Mouse (Mus musculus) cerebellum, adult 9-10 months (tissue): ENCODE measurements around the gene Abcd1.

Experiments used
- DNase-seq: peaks from one replicate; pipeline ENCODE4 v3.0.0; 2022

The Abcd1 gene

DNA sequence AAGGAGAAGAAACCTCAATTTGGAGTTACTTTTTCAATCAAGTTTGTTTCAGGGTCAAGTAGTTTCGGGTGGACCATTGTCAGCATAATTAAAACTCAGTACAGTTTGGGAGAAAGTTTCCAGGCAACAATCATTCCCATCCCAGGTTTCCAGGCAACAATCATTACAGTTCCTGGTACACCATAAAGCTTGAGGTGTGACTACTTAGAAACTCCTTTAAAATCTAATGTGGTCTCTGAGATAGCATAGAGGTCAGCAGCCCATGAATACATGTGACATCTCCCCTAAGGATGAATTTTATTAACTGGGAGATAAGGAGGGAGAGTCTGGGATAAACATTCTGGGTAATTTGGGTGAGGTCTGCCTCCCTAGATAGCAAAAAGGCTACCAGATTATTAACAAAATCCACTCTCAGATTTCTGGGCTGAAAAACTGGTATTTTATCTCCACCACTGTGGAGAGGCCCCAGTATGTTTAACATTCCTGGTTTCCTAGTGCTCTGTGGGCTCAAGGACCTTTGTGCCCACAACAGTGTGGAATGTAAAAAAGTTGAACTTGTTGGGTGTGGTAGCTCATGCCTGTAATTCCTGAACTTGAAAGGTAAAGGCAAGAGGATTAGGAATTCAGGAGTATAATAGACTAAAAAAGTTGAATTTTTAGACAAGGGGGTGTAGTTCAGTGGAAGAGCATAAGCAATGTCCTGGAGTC is 28.5 kb downstream of the Abcd1 start:
- DNase-seq: no peak

DNA sequence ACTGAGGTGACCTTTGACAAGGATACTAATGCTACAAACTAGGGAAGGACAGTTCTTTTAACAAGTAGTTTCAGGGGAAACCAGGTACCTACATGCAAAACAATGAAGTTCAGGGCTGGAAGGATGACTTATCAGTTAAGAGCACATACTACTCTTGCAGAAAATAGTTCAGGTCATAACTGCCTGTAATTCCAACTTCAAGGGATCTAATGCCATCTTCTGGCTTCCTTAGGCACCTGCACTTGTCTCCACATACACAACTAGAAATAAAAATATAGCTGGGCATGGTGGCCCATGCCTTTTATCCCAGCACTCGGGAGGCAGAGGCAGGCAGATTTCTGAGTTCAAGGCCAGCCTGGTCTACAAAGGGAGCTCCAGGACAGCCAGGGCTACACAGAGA is 32.6 kb downstream of the Abcd1 start:
- no peak for DNase-seq

DNA sequence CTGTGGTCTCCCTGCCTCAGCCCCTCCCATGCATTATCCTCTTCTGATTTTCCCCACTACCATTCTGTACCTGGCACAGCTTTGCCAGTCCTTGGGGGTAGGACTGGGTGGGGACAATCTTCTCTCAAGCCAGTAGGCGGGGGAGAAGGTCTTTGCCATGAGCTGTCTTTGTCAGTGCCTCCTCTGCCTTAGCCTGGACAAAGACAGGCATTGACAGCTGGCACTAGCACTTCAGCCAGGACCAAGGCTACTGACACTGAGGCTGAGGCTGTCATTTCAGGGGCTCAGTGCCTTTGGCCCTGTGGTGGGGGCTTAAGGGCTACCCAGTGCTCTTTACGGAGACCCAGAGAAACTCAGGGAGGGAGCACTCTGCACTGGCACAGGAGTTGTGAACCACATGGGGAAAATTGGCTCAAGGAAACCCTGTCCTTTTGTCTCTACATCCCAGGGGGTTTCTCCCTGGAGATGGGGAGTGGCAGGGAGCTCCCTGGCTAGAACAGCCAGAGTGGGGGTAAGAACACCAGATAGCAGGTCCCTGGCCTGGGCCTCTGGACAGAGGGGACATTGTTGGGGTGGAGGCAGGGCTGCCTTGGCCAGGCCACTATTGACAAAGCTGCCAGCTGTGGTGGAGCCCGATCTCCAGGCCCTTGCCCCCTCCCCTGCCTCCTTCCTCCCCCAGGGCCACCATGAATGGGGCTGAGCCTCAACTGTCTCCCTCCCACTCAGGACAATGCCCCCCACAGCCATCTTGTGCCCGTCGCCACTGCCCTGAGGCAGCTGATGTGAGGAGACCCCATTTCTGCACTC is 40.1 kb downstream of the Abcd1 start, which contains the start of gene Plxnb3:
Gene Plxnb3, plus strand, starts transcription at position 757 of the 807 bp plus-strand sequence.
- no peak for DNase-seq

DNA sequence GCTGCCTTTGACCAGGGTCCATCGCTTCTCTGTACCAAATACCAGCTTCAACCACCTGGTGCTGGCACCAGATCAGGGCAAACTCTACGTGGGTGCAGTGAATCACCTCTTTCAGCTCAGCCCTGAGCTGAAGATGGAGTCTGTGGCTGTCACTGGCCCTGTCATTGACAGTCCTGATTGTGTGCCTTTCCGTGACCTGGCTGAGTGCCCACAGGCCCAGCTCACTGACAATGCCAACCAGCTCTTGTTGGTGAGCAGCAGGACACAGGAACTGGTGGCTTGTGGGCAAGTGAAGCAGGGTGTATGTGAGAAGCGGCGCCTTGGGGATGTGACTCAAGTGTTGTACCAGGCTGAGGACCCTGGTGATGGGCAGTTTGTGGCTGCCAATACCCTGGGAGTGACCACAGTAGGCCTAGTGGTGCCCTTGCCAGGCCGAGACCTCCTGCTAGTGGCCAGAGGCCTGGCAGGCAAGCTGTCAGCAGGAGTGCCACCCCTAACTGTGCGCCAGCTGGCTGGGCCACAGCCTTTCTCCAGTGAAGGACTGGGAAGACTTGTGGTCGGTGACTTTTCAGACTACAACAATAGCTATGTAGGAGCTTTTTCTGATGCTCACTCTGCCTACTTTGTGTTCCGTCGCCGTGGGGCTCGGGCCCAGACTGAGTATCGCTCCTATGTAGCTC is 42.4 kb downstream of the Abcd1 start:
- peak; percentile 69 for DNase-seq

DNA sequence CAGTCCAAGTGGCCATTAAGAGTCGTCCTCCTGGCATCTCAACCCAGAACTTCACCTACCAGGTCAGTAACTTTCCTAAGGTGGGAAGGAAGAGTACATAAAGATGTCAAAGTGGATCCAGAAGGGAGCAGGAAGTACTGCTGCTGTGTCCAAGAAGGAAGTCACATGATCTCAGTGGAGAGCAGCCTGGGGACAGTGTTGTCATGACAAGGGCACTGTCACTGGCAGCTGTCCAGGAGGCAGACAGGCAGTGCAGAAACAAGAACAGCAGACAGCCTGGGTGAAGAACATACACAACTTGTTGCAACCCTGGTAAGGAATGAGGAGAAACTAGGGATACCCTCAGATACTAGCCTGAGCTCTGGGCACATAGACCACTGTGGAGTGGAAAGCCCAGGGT is 48.9 kb downstream of the Abcd1 start:
- DNase-seq: no peak

DNA sequence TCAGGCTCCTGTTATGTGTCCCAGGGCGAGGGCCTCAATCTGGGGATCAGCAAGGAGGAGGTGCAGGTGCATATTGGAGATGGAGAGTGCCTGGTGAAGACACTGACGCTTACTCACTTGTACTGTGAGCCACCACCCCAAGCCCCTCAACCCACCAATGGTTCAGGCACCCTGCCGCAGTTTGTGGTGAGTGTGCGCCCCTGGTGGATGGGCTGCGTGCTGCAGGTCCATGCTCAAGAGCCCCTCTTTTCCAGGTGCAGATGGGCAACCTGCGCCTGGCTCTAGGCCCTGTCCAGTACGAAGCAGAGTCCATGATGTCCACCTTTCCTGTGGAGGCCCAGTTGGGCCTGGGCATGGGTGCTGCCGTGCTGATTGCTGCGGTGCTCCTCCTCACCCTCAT is 50.9 kb downstream of the Abcd1 start:
- DNase-seq: no peak

DNA sequence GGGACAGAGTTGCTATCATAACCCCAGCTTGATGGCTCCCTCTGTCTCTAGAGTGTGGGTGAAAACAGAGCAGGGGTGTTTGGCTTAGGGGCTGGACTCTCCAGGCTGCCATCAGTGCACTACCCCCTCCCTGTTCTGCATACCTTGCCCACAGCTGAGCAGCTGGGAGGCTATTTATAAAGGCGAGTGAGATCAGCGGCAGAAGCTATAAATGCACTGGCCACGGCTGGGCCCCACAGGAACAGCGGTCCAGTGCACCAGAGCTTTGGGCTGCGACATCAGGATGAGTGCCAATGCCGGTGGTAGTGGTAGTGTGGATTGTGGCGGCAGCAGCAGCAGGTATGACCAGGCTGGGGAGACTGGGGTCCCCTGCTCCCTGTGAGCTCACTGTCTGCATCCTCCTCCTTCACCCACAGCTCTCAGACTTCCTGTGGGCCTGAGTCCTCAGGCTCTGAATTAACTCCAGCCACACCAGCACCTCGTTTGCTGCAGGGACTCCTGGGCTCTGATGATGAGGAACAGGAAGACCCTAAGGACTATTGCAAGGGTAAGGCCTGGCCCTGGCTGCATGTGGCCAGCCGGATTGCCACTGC is 57.9 kb downstream of the Abcd1 start, which contains the start of gene Srpk3:
Gene Srpk3, plus strand, starts transcription at position 238 of the 593 bp plus-strand sequence.
- no peak for DNase-seq

DNA sequence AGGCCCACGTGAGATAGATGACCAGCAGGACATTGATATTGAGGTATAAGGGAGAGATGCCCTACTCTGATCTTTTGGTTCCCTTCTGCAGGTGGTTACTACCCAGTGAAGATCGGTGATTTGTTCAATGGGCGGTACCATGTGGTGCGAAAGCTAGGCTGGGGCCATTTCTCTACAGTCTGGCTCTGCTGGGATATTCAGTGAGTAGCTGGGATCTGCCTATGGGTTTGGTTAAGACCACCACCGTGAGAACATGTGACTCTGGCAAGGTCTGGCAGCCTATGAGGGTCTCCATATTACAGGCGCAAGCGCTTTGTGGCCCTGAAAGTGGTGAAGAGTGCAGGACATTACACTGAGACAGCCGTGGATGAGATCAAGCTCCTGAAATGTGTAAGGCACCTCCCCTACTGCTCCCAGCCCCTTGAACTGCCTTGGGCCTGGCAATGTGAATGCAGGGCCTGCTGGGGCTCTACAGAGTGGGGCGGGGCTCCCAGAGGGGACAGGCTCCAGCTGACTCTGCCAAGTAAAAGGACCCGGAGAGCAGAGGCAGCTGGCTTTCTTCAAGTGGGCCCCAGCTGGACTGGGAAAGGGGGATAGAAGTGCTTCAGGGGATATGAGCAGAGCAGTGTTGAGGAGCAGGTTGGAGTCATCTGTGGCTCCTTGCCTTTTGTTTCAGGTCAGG is 58.5 kb downstream of the Abcd1 start:
- DNase-seq: no peak

DNA sequence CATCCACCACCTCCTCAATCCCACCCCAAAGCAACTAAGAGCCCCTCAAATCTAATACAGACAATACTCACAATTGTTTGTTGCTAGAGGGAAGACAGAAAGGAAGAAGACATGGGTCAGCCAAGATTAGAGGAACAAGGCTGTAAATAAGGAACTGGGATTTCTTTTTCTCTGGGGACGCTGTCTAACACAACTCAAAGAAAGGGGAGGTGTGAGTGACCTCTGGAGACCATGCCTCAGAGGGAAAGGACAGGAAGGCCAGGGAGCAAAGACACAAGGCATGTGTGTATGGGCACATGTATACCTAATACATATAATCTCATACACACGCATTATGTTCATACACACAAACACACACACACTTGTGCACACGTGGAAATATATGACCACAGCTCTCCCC is 65.8 kb downstream of the Abcd1 start:
- no peak for DNase-seq

DNA sequence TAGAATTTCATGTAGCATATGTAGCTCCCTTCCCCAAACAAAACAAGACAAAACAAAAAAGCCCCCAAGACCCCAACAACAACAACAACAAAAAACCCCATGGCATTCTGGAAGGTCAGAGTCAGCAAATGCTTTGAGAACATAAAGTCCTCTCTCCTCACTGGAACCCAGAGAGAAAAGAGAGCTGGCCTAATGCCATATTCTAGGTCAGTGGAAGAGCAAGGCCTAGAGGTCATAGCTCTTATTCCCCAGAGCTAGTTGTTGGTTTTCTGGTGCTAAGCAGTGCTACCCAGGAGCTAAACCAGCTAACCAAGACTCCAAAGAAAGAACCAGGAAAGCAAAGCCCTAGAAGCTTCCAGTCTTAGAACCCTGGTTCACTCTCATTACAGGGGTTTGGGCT is 69.3 kb downstream of the Abcd1 start:
- no peak for DNase-seq

DNA sequence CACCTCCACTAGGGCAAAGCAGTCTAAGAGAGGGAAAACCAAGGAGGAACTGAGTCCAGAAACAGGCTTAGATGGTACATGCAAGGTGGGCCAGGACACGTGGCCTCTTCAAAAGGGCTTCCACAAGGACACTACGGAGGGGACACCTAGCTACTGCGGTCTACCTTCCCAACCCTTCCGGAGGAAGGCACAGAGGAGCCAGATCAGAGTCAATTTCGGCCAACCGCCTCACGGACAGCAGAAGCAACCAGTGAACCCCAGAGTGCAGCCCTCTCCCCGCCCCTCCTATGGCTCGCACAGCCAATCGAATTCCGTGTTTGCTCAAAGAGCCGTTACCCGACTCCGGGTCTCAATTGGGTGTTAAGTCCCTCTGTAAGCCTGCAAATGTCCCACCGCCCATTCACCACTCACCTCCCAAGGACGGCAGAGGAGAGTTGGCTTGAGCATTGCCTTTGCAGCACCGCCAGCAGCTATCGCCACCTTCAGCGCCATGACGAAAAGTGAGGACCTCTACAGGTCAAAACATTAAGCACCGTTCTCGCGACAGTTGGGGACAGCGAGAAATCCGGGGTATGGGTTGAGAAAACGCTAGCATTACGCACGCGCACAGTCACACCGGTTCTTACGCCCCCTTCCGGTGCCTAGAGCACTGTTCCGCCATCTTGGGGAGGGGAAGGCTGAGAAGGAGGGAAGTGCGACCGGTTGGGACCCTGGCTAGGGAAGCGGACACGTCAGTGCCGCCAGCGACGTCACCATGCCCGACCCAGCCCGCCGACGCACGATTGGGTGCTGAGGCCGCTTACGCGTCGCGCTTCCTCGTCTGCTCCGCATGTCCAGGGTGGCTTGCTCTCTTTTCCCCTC is 70.2 kb downstream of the Abcd1 start, which contains the start of the genes Idh3g and Ssr4:
Gene Idh3g, minus strand, starts transcription at position 534 of the 861 bp plus-strand sequence.
Gene Ssr4, plus strand, starts transcription at position 665 of the 861 bp plus-strand sequence.
- peak; percentile 95 for DNase-seq

DNA sequence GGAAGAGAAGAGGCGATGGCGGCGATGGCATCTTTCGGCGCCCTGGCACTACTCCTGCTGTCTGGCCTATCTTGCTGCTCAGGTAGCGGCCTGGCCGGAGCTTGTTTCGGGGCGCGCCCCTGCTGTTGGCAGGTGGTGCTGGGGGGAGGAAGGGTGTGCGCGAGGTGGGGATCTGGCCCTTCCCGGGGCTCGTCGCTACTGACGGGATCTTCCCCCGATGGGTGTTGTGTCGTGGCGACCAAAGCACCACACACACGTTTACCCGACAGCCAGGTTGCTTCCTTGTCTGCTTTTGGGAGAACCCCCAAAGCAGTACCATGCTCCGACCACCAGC is 70.8 kb downstream of the Abcd1 start:
- no peak for DNase-seq
